Mouse (Mus musculus): Measurements from ENCODE around the gene Zc2hc1c.

Gene Zc2hc1c

GRCm38 (mm10) chr12:85341131-85341530 is 52.7 kb downstream of the Zc2hc1c start:
- DNase-seq = no peak

GRCm38 (mm10) chr12:85342310-85342709 is 53.9 kb downstream of the Zc2hc1c start:
- no peak for DNase-seq

- DNase-seq = no peak
Measured at GRCm38 (mm10) chr12:85344252-85344651, 55.9 kb downstream of the Zc2hc1c start.

GRCm38 (mm10) chr12:85345559-85345958 is 57.2 kb downstream of the Zc2hc1c start:
- DNase-seq = no peak

GRCm38 (mm10) chr12:85346374-85346773 is 58.0 kb downstream of the Zc2hc1c start:
- peak in 1 of 2 experiments; percentile 18 for DNase-seq

GRCm38 (mm10) chr12:85347196-85347595 is 58.8 kb downstream of the Zc2hc1c start:
- DNase-seq = no peak

- no peak for DNase-seq
Measured at GRCm38 (mm10) chr12:85348338-85348737, 59.9 kb downstream of the Zc2hc1c start.
